Mouse (Mus musculus) heart, postnatal 14 days (tissue): ENCODE measurements around the gene Pcdh11x. TPM values are rescaled to one million over a fixed set of nuclear protein-coding genes. Genes with fewer than 3 reads are reported as not detected.
"Not testable (repeated sequence)": the region's sequence is repeated elsewhere in the genome, so short reads cannot be mapped to it uniquely, and the experiment has no call there.

Source experiments
- DNase-seq, 2 experiments: peaks; one replicate each; pipeline ENCODE4 v3.0.0; 2021 to 2022
- intact Hi-C: fragments of 180-260 bp; cut with DNase I; formaldehyde crosslinking; loops from one replicate; pipeline ENCODE4 v1.15.1; 2025
- long read RNA-seq, 2 experiments: library from polyadenylated mRNA; stranded (forward); transcript quantifications; one replicate each; pipeline ENCODE4 v2.0.0; 2021
- total RNA-seq, 2 experiments: library from RNA; stranded (reverse); gene quantifications; 2 replicates each; pipeline ENCODE4 v1.2.3; 2021

Pcdh11x gene
- under 1 TPM; 0.05 to 0.10 TPM for total RNA-seq
- long read RNA-seq, experiment 1 = 0 reads
- long read RNA-seq, experiment 2 = 0 reads

DNA sequence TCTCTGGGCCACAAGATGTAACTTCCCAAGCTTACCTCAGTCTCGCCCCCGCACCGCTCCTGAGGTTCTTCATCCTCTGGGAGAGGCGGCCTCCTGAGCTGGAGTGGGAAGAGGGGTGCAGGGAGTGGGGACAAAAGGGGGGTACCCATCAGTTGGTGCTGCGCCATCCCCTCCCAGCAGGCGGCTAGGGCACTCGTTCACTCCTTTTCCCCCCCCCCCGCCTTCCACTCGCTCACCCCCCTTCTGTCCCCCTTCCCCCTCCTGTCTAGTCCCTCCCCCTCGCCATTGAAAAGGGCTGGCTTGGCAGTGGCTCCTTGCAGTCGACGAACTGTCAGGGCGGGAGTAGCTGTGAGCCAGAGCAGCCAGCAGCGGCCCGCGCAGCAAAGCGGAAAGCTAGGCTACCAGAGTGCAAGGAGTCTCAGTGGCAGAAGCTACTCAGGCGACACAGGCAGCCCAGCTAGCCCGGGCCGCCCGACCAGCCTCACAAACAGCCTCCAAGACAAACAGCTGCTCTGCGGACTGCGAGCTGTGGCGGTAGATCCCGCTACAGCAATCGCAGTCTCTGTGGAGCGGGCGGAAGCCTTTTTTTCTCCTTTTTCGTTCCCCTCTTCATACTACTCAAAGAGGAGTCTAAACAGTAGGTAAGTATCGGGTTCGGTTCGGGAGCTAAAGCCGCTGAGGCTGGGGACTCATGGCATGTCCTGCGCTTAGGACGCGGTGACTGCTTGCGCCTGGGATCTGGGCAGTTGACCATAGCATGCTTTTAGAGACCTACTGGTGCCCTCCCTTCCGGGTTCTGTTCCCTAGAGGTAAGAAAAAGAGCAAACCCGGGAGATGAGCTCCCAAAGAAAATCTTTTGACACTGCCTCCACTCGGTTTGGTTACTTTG is at the start of gene Pcdh11x:
Gene Pcdh11x, plus strand, starts transcription at position 249 of the 889 bp plus-strand sequence.
- peak; percentile 5 to 15 for DNase-seq
- intact Hi-C loops = no loop called here

DNA sequence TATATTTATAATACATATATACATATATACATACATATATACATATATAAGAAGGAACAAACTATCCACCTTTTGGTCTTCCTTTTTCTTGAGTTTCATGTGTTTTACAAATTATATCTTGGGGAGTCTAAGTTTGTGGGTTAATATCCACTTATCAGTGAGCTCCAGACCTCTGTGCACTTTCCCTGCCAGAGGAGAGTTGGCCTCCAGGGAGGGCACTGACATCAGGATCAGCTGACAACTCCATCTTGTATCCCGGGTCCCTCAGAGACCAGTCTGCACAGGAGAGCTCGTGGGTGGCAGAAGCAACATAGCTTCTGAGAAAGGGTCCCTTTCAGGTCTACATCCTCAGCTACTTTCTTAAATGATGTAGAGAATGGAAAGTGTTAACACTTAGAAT is 30.0 kb upstream of the Pcdh11x start:
- intact Hi-C loops = no loop called here
- no peak for DNase-seq

DNA sequence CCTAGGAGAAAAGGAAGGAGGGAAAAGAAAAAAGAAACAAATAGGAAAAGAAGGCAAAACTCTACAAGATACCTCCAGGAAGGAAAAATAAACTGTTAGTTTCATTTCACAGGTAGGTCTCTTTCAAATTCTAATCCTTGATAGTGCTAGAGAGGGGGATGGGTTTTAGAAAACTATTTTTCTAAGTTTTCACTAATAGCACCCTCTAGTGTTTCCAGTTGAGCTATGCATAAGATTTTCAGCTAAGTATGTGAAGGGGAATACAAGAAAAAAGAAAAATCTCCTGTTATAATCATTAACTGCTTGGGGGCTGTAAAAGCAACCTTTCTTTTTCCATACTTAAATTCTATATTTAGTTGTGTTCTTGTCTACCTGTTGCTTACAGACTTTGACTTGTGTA is 4.5 kb upstream of the Pcdh11x start:
- DNase-seq = no peak
- intact Hi-C loops = no loop called here

DNA sequence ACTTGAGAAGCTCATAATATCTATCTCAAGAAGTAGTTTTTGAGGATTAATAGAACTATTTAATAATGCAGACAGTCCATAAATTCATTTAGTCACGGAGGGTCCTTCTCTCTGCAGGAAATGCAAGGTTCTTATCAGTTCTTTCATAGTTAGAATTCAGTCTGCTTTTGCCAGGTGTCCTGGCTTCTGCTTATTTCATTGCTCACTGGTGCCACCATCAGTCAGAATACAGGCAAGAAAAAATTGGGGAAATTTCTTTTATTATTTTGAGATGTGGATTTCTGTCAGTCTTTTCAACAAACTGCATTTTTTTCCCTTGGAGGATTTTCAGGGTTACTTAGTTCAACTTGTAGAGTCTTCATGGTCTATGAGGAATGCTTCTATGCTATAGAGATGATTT is 2.6 kb upstream of the Pcdh11x start:
- intact Hi-C loops = no loop called here
- no peak for DNase-seq

DNA sequence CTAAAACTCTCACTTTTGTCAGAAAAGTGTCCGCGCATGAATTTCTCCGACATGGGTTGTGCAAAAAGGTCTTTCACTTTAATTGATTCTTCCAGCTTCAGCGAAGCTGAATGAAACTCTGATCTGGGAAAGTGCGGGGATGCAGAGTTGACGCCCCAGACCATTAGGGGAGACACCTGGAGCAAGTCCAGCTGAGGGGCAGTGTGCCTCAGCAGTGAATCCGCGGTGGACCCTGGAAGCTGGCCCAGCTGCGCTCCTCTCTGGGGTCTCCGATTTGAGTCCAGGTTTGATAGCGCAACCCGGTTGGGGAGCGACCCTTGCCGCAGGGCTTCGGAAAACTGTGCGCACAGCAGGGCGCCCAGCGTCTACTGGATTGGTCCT is 831 bp downstream of the Pcdh11x start:
- DNase-seq = no peak
- intact Hi-C loops = no loop called here

DNA sequence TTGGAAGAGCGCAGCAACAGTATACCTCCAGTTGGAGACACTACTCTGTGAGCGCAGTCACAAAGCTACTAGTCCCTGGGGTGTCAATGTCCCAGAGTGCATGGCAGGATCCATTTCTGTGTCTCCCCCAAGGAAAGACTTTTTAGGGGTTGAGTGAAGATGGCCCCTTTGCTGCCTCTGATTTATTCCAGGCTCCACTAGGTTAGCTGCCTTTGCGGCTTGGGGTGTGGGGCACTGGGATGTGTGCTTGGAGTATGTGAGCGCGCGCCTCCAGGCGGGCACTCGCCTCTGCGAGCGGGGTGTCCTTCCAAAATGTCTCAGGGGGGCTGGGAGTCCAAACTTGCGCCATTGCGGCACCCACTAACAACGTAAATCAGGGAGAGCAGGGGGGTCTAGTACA is 1.6 kb downstream of the Pcdh11x start:
- intact Hi-C loops = no loop called here
- no peak for DNase-seq

DNA sequence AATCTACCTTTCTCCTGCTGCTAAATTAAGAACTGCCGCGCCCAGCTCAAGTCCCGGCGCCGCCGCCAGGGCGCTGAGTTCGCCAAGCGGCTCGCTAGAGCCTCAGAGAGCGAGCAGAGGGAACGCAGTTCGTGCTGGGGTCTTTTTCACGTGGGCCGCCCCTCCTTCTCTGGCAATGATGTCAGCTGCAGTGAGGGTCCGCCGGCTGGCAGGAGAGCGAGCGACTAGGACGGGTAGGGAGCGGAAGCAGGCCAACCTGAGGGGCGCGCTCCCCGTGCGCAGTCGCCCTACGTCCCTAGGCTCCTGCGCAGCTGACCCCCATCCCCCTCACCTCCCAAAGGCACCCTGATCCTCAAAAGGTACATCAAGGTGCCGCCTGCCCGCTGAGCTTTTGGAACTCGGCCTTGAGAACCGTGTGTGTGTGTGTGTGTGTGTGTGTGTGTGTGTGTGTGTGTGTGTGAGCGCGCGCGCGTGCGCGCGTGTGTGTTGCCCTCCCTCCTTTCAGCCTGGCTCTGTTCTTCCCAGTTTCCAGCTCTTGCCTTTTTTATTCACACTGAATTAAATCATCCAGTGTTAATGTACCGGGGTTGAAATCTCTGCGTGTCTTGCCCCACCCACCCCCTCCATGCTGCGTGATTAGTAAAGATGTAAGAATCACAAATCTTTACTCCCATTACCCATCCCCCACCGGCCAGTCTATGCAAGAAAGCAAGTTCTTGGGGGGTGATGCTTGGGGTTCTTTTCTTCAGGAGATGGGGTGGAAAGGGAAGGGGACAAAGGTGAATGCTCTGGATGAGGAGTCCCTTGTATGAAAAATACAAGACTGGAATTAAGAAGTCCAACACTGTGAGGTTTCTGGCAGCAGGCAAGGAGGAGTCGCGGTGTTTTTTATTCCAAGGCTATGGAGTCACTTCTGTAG is 3.0 kb downstream of the Pcdh11x start:
- DNase-seq = peak; percentile 8 to 9
- intact Hi-C loops = no loop called here

DNA sequence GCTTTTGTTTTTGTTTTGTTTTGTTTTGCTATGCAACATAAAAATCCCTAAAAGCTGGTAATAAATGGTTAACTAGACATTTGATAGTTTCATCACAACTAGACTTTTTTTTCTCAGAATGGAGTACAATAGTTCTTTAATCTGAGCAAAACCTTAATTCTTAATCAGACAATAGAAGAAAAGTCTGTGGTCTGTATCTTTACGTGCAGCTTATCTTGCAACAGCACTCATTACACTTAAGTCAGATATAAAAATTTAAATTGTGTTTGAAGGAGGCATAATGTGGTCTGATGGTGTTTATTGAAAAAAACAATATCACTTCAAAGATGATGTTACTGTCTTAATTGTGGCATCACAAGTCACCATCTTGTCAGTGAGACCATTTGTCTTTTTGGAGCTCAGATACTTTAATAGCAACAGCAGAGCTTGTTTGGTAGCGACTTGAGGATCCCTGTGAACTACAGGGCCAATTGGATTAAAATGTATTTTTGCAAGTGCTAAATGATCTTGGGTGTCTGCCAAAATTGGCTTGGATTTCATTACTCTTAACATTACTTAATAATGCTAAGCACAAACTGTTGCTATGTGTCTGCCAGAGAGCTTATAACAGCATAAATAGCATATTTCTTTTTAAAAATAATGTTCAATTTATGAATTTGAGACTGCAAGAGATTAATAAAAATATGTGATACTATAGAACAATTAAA is 11.6 kb downstream of the Pcdh11x start:
- DNase-seq = no peak
- intact Hi-C loops = no loop called here

DNA sequence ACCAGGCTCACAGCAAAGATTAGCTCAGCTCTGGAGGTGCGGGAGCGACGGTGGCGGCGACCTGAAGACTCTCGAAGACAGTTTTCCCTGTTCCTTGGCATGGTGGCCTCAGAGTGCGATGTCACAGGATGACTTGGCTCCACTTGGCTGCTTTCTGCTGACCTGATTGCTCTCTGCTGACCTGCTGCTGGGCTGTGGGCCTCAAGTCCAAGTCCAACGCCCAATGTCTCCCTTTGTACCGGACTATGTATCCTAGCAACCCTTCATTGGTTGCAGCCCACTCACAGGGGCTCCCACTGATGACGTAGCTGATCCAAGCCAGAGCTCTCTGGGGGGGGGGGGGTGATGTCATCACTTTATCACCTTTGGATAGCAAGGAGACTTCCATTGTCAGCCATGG is 22.9 kb downstream of the Pcdh11x start, which contains the start of gene H2afb3:
Gene H2afb3, minus strand, starts transcription at position 101 of the 400 bp plus-strand sequence.
- DNase-seq, intact Hi-C loops: not testable (repeated sequence)

DNA sequence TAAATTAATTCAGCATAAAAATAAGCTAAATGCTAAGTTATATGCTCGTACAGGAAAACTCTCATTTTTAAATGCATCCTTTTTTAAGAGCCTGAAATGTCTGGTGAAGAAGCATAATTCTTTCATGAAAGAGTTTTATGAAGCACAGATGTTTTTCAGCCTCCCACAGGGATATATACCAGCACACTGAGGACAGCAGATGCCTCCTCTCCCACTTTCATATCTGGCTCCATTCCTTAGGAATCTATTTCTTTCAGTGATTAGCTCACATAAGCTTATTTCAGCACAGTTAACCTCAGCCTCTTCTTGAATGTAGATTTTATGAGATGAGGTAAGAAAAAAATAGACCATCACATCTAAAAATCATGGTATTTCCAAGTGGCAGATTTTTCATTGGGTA is 176.2 kb downstream of the Pcdh11x start:
- intact Hi-C loops = no loop called here
- no peak for DNase-seq

DNA sequence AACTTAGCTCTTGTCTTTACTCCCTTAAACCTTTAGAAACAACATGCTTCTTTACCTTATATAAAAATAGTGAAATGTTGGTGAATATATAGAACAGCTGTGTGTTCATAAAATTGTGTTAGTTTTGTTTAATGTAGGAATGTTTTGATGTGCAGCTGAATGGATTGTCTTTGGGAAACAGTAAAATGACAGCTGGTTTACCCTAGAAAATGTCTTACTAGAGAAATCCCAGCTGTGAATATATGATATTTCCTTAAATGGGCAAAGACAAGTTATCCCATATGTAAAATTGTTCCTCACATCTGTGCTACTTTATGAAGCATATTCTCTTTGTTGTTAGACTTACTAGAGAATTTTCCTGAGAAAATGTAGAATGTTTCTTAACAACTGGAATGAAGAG is 196.4 kb downstream of the Pcdh11x start:
- no peak for DNase-seq
- intact Hi-C loops = no loop called here

DNA sequence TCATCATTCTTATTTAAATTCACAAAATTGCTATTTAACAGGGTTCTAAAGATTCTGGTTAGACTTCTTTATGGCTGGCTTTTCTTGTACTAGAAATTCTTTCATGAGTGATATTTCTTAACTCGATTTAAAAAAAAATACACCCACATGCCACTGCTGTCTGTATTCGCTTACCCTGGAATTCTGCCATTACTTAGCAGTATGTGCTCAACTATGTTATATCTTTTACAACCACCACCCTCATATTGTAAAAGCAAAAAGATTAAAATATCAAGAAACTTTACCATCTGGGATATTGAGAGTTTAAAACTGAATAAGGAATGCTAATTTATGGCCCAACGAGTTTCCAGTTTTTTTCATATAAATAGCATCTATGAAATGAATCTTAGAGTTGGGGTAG is 234.9 kb downstream of the Pcdh11x start:
- intact Hi-C loops = no loop called here
- no peak for DNase-seq

DNA sequence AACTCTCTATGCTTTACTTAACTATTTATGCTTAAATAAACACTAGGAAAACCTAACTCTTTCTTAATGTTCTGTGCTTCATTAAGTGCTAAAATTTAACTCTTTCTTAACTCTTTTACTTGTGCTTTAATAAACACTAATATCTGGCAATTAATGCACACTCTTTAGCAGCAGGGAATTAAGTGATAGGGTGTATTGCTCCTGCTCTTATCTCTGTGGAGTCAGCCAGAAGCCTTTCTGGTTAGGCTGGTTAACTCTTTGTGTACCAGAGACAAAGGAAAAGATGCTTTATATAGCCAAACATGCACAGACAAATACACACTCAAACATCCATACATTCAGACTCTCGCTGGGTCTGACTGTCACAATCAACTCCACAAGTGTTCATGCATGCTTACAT is 309.2 kb downstream of the Pcdh11x start:
- DNase-seq = no peak
- intact Hi-C loops = no loop called here

DNA sequence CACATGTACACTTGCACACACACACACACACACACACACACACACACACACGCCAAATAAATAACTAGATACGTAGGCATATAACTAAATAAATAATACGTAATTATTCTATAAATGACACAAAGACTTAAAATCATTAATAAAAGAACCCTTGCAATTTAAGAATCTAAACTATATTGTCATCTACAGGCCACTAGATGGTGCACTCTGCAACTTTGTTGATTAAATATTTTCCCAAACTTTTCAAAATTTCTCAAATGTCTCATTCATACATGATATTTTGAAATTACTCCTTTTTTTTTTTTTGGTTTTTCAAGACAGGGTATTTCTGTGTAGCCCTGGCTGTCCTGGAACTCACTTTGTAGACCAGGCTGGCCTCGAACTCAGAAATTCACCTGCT is 328.4 kb downstream of the Pcdh11x start:
- intact Hi-C loops = no loop called here
- DNase-seq = no peak

DNA sequence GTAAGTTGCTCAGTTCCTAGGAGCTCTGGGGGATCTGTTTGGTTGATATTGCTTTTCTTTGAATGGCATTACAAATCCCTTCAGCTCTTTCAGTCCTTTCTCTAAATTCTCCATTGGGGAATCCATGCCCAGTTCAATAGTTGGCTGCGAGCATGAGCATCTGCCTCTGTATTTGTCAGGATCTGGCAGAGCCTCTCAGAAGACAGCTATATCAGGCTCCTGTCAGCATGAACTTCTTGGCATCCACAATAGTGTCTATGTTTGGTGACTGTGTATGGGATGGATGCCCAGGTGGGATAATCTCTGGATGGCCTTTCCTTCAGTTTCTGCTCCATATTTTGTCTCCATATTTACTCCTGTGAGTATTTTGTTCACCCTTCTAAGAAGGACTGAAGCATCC is 380.2 kb downstream of the Pcdh11x start:
- DNase-seq, intact Hi-C loops: not testable (repeated sequence)

DNA sequence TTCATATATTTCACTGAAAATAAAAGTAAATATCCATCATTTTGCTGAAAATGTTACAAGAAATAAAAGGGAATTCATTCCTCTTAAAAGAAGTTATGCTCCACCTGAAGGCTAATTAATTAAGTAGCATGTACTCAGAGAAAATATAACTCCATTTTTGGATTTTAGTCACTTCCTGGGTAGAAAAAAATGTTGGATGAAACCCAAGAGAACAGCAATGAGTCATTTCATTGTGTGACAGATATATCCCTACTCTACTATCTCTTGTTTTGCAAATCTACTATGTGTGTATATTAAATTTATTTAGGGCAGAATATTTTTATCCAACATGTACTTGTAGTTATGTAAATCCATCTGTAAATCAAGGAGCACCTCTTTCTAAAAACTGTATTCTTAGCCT is 444.1 kb downstream of the Pcdh11x start:
- intact Hi-C loops = no loop called here
- no peak for DNase-seq

DNA sequence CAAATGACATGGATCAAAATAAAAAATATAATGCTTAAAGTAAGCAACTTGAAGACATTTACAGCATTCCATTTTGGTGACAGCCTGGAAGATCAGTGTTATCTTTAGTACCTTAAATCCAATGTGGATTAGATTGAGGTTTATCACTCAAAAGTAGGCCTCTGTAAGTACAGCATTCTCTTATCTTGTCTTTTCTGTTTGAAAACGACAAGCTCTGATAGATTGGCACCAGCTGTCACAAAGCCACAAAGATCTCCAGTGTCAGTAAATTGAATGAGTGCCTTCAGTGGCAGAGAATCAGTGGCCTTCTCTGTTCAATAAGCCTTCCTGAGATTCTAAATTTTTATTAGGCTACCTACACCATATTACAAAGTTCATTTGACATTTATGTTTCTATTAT is 445.7 kb downstream of the Pcdh11x start:
- no peak for DNase-seq
- intact Hi-C loops = no loop called here

DNA sequence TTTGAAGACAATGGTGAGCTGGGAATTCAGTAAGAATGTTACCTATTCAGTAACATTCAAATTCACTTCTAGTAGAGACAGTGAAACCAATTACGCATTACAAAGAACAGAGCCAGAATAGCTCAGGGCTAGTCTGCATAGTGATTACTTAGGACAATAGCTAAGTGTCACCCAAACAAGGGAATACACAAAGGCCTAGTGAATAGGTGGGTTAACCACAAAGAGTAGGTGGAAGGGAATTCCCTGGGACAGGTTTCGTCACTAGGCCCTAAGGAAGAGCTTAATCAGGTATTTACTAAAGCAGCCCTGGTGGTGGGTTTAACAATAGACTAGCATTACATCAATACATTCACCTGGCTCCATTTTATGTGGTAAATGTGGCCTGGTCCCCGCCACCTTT is 654.5 kb downstream of the Pcdh11x start:
- no peak for DNase-seq
- intact Hi-C loops = no loop called here
